Mouse (Mus musculus): ENCODE measurements around the gene Lrrc30. TPM values are rescaled to one million over a fixed set of nuclear protein-coding genes. Genes with fewer than 3 reads are reported as not detected.

Lrrc30 gene
- not detected in 2 replicates for polyA plus RNA-seq (2015; fragmentation: Nextera tagmentation; extraction: Ambion mirVana)

GRCm38 (mm10) chr17:67632676-67633339 lies at the start of gene Lrrc30:
TSS of gene Lrrc30 (minus strand) at chr17:67632723.

Other genes starting within 250 kb of the Lrrc30 start
- gene Lama1, start 64.5 kb upstream of the Lrrc30 start, polyA plus RNA-seq (2015; fragmentation: Nextera tagmentation; extraction: Ambion mirVana), result 3.0 and 4.1 TPM in 2 replicates

All from urinary bladder, postnatal 0 days (tissue).